Mouse (Mus musculus) limb, embryonic 10.5 days (tissue): ENCODE results near the gene Olfr800. TPM values are rescaled to one million over a fixed set of nuclear protein-coding genes. Genes with fewer than 3 reads are reported as not detected.

Experiments
- polyA plus RNA-seq: library from polyadenylated mRNA; unstranded; fragments of >200 nt; fragmentation: Nextera tagmentation; extraction: Ambion mirVana; gene quantifications from 2 replicates; pipeline ENCODE4 v1.2.1, GENCODE M21; 2016

Olfr800 gene
- polyA plus RNA-seq, 1 experiment from 2014 or later = not detected

Other genes starting within 250 kb of the Olfr800 start
- not detected in 2 replicates for gene Olfr786, start 230.4 kb upstream of the Olfr800 start, polyA plus RNA-seq
- not detected in 2 replicates for gene Olfr787, start 195.8 kb upstream of the Olfr800 start, polyA plus RNA-seq
- gene Olfr788, start 186.7 kb upstream of the Olfr800 start, polyA plus RNA-seq = not detected in 2 replicates
- gene Olfr789, start 172.9 kb upstream of the Olfr800 start, polyA plus RNA-seq = not detected in 2 replicates
- not detected in 2 replicates for gene Olfr790, start 159.2 kb upstream of the Olfr800 start, polyA plus RNA-seq
- not detected in 2 replicates for gene Olfr791, start 135.9 kb upstream of the Olfr800 start, polyA plus RNA-seq
- not detected in 2 replicates for gene Olfr792, start 118.5 kb upstream of the Olfr800 start, polyA plus RNA-seq
- gene Olfr794, start 90.0 kb upstream of the Olfr800 start, polyA plus RNA-seq = not detected in 2 replicates
- not detected in 2 replicates for gene Olfr796, start 45.1 kb upstream of the Olfr800 start, polyA plus RNA-seq
- gene Olfr798, start 29.8 kb upstream of the Olfr800 start, polyA plus RNA-seq = not detected in 2 replicates
- not detected in 2 replicates for gene Olfr799, start 20.2 kb upstream of the Olfr800 start, polyA plus RNA-seq
- gene Olfr801, start 16.2 kb downstream of the Olfr800 start, polyA plus RNA-seq = not detected in 2 replicates
- 0.03 TPM in 1 of 2 replicates, not detected in the other for gene Olfr802, start 30.5 kb downstream of the Olfr800 start, polyA plus RNA-seq
- not detected in 2 replicates for gene Olfr803, start 36.6 kb downstream of the Olfr800 start, polyA plus RNA-seq
- not detected in 2 replicates for gene Olfr804, start 45.5 kb downstream of the Olfr800 start, polyA plus RNA-seq
- not detected in 2 replicates for gene Olfr805, start 71.7 kb downstream of the Olfr800 start, polyA plus RNA-seq
- not detected in 2 replicates for gene Olfr806, start 84.2 kb downstream of the Olfr800 start, polyA plus RNA-seq
- gene Olfr807, start 100.1 kb downstream of the Olfr800 start, polyA plus RNA-seq = not detected in 2 replicates
- not detected in 2 replicates for gene Olfr808, start 107.8 kb downstream of the Olfr800 start, polyA plus RNA-seq
- gene Olfr809, start 116.9 kb downstream of the Olfr800 start, polyA plus RNA-seq = not detected in 2 replicates
- not detected in 2 replicates for gene Olfr810, start 137.2 kb downstream of the Olfr800 start, polyA plus RNA-seq
- not detected in 2 replicates for gene Olfr811, start 146.7 kb downstream of the Olfr800 start, polyA plus RNA-seq
- not detected in 2 replicates for gene Olfr812, start 188.4 kb downstream of the Olfr800 start, polyA plus RNA-seq
- not detected in 2 replicates for gene Olfr813, start 197.7 kb downstream of the Olfr800 start, polyA plus RNA-seq
- gene Olfr814, start 222.2 kb downstream of the Olfr800 start, polyA plus RNA-seq = not detected in 2 replicates
- not detected in 2 replicates for gene Olfr815, start 248.2 kb downstream of the Olfr800 start, polyA plus RNA-seq